Mouse (Mus musculus): Measurements from ENCODE around the gene Asap2.

DNA sequence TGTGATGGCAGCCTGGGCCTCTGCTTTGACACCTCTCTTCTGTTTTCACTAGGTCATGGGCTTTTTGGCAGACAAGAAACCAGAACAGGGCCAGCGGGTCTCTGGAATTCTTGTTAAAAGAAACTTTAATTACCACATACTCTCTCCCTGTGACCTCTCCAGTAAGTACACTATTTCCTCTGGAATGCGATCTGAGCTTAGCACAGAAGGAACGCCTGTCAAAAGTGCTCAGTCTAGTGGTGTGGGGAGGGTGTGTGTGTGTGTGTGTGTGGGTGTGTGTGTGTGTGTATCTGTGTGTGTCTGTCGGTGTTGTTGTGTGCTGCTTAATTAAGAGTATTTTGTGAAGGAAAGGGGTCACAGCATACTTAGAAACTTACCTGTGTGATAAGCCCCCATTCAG, 316.5 kb downstream of the Asap2 start:
- no peak for TF ChIP-seq POU5F1 (IDR thresholded peaks at IDR 0.05; ENCODE audit: borderline replicate concordance, low read length)
- no peak for TF ChIP-seq CTCF (conservative IDR thresholded peaks at IDR 0.05; ENCODE audit: low read length)

All from E14TG2a.4 (cell line).